Mouse (Mus musculus): ENCODE results near the gene Car8. TPM values are rescaled to one million over a fixed set of nuclear protein-coding genes. Genes with fewer than 3 reads are reported as not detected.

Gene Car8
- 1 to 10 TPM; 8.4 to 9.4 TPM for total RNA-seq (2021)

- intact Hi-C loops (cut with DNase I) = no loop called here
- peak; percentile 12 to 34 for DNase-seq (ENCODE audit: low spot score in 2 of 2)
Measured at GRCm38 (mm10) chr4:8238560-8239305, at the start of gene Car8. Gene Car8, minus strand, starts transcription at chr4:8239041.

DNA sequence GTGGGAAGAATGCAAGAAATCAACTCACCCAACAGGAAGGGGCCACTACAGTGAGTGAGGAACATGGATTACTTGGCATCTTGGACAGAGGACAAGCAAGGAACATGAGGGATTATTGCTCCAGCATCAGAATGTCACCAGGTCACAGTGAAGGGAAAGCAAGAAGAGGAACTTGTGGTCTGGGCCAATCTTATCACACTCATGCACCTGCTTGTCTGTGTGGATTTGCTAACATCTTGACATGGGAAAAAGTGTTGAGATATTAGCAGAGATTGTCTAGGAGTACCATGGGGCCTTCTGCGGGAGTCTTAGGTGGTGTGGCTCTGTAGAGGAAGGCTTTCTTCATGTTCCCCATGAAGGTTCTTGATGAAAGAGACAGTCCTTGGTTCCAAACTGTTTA lies 46.1 kb upstream of the Car8 start:
- DNase-seq (ENCODE audit: low spot score in 2 of 2) = no peak
- intact Hi-C loops (cut with DNase I) = no loop called here

- intact Hi-C loops (cut with DNase I) = no loop called here
- DNase-seq (ENCODE audit: low spot score in 2 of 2) = peak in 1 of 2 experiments; percentile 20
Measured at GRCm38 (mm10) chr4:8278159-8278558, 39.3 kb upstream of the Car8 start.

DNA sequence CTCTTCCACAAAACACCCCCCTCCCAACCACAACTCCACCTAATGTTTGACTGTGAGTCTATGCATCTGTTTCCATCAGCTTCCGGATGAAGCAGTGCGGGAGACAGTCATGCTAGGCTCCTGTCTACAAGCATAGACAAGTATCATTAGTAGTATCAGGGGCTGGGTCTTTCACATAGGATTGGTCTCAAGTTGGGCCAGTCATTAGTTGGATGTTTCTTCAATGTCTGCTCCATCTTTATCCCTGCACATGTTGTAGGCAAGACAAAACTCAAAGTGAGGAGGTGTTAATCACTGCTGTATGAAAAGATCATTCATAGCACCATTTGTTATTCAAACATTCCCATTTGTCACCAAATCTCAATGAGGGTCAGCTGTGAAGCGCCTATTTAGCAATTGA lies 11.0 kb upstream of the Car8 start:
- intact Hi-C loops (cut with DNase I) = no loop called here
- no peak for DNase-seq (ENCODE audit: low spot score in 2 of 2)

DNA sequence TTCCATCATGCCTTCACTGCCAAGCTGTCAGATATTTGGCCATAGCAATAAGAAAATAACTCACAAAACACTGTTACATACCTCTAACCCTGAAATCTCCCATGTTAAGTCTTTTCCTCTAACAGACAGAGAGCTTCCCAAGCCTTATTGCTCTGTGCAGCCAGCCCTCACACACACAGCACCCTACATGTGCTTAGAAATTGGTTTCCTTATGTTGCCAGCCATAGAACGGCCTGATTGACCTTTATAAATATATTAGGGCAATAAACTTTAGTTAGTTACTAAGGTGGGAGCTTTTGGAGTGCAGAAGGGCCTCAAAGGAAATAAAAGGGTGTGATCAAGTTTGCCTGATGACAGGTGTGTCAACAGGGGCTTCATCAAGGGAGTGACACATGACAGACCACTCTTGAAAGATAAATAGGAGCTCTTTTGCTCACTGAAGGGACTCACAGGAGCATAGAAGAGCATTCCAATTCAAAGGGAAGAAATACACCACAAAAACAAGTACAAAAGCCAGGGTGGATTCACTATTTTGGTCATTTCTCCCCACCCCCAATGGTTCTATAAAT lies 6.7 kb upstream of the Car8 start:
- intact Hi-C loops (cut with DNase I) = no loop called here
- no peak for DNase-seq (ENCODE audit: low spot score in 2 of 2)

- no peak for DNase-seq (ENCODE audit: low spot score in 2 of 2)
- intact Hi-C loops (cut with DNase I) = no loop called here
Measured at GRCm38 (mm10) chr4:8245062-8245461, 6.2 kb upstream of the Car8 start.

- DNase-seq (ENCODE audit: low spot score in 2 of 2) = no peak
- intact Hi-C loops (cut with DNase I) = no loop called here
Measured at GRCm38 (mm10) chr4:8239699-8240098, 858 bp upstream of the Car8 start.

- DNase-seq (ENCODE audit: low spot score in 2 of 2) = no peak
- intact Hi-C loops (cut with DNase I) = no loop called here
Measured at GRCm38 (mm10) chr4:8239306-8239670, 447 bp upstream of the Car8 start.

GRCm38 (mm10) chr4:8232393-8233111 lies 6.3 kb downstream of the Car8 start:
- DNase-seq (ENCODE audit: low spot score in 2 of 2) = no peak
- intact Hi-C loops (cut with DNase I) = no loop called here

DNA sequence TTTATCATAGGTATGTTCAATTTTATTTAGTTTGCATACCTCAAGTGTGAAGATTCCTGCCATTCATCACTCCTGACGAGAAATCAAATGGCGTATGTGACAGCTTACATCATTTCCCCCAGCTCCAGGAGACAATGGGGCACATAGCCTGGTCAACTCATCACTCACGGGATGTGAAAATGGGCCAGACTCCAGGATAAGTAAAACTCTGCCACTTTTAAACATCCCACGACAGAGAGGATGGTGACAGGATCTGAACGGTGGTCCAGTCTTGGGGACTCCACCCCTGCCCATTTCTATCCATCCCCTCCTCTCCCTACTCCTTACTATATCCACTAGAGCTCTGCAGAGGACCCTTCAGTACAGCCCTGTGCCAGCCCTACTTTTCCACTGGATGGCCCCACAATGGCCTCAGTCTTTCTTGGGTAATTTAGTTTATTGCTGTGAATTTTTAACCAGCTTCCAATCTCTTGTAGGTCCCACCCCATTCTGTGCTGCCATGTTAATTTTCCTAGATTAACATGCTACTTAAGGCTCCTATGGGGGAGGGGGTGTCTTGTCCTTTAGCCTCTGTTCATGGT lies 7.5 kb downstream of the Car8 start:
- DNase-seq (ENCODE audit: low spot score in 2 of 2) = no peak
- intact Hi-C loops (cut with DNase I) = no loop called here

DNA sequence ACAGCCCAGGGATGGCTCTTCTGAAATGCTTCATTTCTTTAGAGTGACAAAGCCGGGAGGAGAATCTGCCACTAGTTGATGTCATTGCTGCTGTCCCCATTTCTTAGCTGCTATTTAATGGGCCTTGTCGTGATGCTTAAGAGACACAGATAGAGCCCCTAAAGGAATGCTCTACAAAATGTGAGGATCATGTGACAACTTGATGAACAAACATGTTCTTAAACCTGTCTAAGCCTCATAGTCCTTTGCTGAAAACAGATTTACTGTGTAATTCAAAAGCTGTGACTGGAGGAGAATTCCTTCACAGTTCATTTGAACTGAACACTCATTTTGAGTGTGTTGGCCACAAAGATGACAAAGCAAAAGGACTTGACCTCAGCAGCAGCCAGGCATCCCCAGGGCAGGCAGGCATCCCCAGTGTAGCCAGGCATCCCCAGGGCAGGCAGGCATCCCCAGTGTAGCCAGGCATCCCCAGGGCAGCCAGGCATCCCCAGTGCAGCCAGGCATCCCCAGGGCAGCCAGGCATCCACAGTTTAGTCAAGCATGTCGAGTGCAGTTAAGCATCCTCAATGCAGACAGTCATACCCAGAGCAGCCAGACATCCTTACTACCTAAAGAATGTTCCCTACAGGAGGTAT lies 9.1 kb downstream of the Car8 start:
- intact Hi-C loops (cut with DNase I) = no loop called here
- no peak for DNase-seq (ENCODE audit: low spot score in 2 of 2)

DNA sequence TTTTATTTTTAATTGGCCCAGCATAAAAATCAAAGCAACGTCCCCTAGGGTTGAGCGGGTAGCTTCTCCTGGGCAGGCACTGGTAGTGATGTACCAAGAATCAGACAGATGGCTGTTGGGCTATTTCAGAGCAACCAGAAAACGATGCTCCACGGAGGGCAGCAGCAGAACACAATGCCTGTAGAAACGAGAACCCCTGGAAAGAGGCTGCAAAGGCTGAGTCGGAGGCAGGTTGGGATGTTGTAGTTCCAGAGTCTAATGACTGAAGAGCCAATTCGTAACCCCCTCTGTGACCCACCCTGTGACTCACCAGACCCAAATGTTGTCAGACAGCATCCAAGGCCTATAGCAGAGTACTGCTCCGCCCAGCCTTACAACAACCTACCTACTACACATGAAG lies 19.9 kb downstream of the Car8 start:
- DNase-seq (ENCODE audit: low spot score in 2 of 2) = no peak

DNA sequence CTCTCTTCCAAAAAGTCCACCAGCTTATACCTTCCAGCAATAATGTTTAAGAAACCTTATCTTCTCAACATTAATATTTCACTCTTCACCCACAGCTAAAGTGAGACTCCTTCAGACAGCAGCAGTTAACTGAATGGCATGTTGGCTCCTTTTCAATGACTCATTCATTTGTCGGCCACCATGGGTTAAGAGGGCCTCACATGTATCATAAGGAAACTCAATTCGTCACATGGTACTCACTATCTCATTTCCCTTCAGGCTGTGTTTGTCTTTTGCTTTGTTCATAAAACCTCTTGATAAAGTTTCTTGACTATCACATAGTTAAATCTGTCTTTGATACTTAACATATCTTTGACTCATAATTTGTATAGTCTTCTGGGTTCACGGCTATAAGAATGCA lies 20.8 kb downstream of the Car8 start:
- intact Hi-C loops (cut with DNase I) = no loop called here
- DNase-seq (ENCODE audit: low spot score in 2 of 2) = no peak

More for the DNA sequence above, 19.9 kb downstream of the Car8 start:
- intact Hi-C loops (cut with DNase I) = no loop called here

GRCm38 (mm10) chr4:8217272-8217671 lies 21.6 kb downstream of the Car8 start:
- DNase-seq (ENCODE audit: low spot score in 2 of 2) = no peak
- intact Hi-C loops (cut with DNase I) = no loop called here

- peak in 1 of 2 experiments; percentile 53 for DNase-seq (ENCODE audit: low spot score in 2 of 2)
- intact Hi-C loops (cut with DNase I) = no loop called here
Measured at GRCm38 (mm10) chr4:8216551-8216950, 22.3 kb downstream of the Car8 start.

DNA sequence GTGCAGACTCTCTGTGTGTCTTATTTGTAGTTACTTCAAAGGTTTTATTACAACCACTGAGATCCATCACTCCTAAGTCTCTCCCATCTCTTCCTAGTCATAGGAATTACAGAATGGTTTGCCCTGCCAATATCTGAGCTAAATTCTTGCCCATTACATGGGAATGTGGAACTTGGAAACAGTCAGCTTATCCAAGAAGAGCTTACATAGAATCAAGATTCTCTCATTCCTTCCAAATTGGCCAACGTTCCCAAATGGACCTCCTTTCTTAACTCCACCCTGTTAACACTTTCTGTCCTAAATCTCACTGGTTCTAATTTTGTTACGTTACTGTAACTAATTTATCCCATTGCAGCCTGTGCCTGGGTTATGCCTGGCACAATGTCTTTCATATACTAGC lies 25.2 kb downstream of the Car8 start:
- DNase-seq (ENCODE audit: low spot score in 2 of 2) = no peak
- intact Hi-C loops (cut with DNase I) = loop anchor here (5.0 kb wide), 1 partner anchor 154 kb away; no protein-coding TSS in a partner anchor

GRCm38 (mm10) chr4:8212873-8213569 lies 25.8 kb downstream of the Car8 start:
- DNase-seq (ENCODE audit: low spot score in 2 of 2) = no peak
- intact Hi-C loops (cut with DNase I) = loop anchor here (5.0 kb wide), 1 partner anchor 154 kb away; no protein-coding TSS in a partner anchor

- peak in 1 of 2 experiments; percentile 35 for DNase-seq (ENCODE audit: low spot score in 2 of 2)
- intact Hi-C loops (cut with DNase I) = loop anchor here (5.0 kb wide), 1 partner anchor 157 kb away; no protein-coding TSS in a partner anchor
Measured at GRCm38 (mm10) chr4:8210452-8210851, 28.4 kb downstream of the Car8 start.

- intact Hi-C loops (cut with DNase I) = no loop called here
- no peak for DNase-seq (ENCODE audit: low spot score in 2 of 2)
Measured at GRCm38 (mm10) chr4:8207924-8208323, 30.9 kb downstream of the Car8 start.
